ENCODE assay signal across 8 mouse cellular contexts in genomic region chr7:16949908-16950841, GRCm38 (mm10). TPM values are rescaled to one million over a fixed set of nuclear protein-coding genes. Genes with fewer than 3 reads are reported as not detected.
A peak's percentile ranks its signal among the peaks of the same experiment; 100 is the strongest.
DNase-seq lines count a peak whose midpoint lies in the region; ATAC-seq lines count a peak whose summit lies in the region.

No protein-coding gene starts in this region.

- ATAC-seq in intestine, embryonic 16.5 days, result peak; percentile 43
- ATAC-seq in limb, embryonic 11.5 days (ENCODE audit: insufficient number of reproducible peaks, low FRiP score, low TSS enrichment, low read depth), result peak; percentile 57
- ATAC-seq in midbrain, embryonic 13.5 days, result peak; percentile 70

- peaks cover 27% of the 10 kb centered on the region for H3K27me3 ChIP-seq in intestine, embryonic 16.5 days (replicated peaks; ENCODE audit: control insufficient read depth, insufficient read depth, low read length)
- H3K27me3 ChIP-seq in limb, embryonic 11.5 days (ENCODE audit: control insufficient read depth, insufficient read depth, low read length), result peaks cover 46% of the 10 kb centered on the region
- H3K27me3 ChIP-seq in midbrain, embryonic 13.5 days, result peaks cover 44% of the 10 kb centered on the region

- peak overlapping the region; percentile 33 for H3K4me3 ChIP-seq in intestine, embryonic 16.5 days (ENCODE audit: low read length)
- peak overlapping the region; percentile 14; the same call in 1 of the 2 replicates for H3K4me3 ChIP-seq in limb, embryonic 11.5 days (ENCODE audit: low read depth, low read length)
- peak overlapping the region; percentile 80 for H3K4me3 ChIP-seq in midbrain, embryonic 13.5 days (replicated peaks)

- H3K9me3 ChIP-seq in intestine, embryonic 16.5 days (ENCODE audit: control insufficient read depth, low read length), result no peaks in the 10 kb centered on the region
- no peaks in the 10 kb centered on the region for H3K9me3 ChIP-seq in limb, embryonic 11.5 days (ENCODE audit: control insufficient read depth, low read length)
- H3K9me3 ChIP-seq in midbrain, embryonic 13.5 days, result no peaks in the 10 kb centered on the region

- intact Hi-C loops in gastrocnemius, postnatal 14 days (cut with DNase I; ENCODE audit: low total_unique reads), result loop anchor here (2.0 kb wide), 3 partner anchors 15 to 117 kb away; no protein-coding TSS in a partner anchor

- peak; percentile 51 to 67 for DNase-seq in urinary bladder, adult 18-20 months (ENCODE audit: low spot score in 2 of 2)
- no peak for DNase-seq in urinary bladder, postnatal 10 days (ENCODE audit: low spot score)
- peak; percentile 89 for DNase-seq in embryo, embryonic 10 days (ENCODE audit: low spot score)
- DNase-seq in gastrocnemius, postnatal 14 days, result peak; percentile 74
- DNase-seq in limb, embryonic 11.5 days (ENCODE audit: low spot score), result peak; percentile 91
- DNase-seq in spleen, postnatal 4 days (ENCODE audit: low spot score in 2 of 2), result peak; percentile 60 to 84

- H3K27ac ChIP-seq in intestine, embryonic 16.5 days (ENCODE audit: low read length), result no peak overlapping the region
- H3K27ac ChIP-seq in limb, embryonic 11.5 days (replicated peaks; ENCODE audit: low read depth, low read length), result no peak overlapping the region
- H3K27ac ChIP-seq in midbrain, embryonic 13.5 days, result peak overlapping the region; percentile 80

- peaks cover 37% of the 10 kb centered on the region for H3K4me1 ChIP-seq in intestine, embryonic 16.5 days (ENCODE audit: control insufficient read depth, insufficient read depth, low read length)
- H3K4me1 ChIP-seq in limb, embryonic 11.5 days (ENCODE audit: control insufficient read depth, insufficient read depth, low read length), result peaks cover 27% of the 10 kb centered on the region
- peaks cover 71% of the 10 kb centered on the region for H3K4me1 ChIP-seq in midbrain, embryonic 13.5 days (replicated peaks)

- peak overlapping the region; percentile 46 for H3K9ac ChIP-seq in intestine, embryonic 16.5 days (ENCODE audit: low read depth, low read length)
- H3K9ac ChIP-seq in limb, embryonic 11.5 days (ENCODE audit: low read length), result peak overlapping the region; percentile 31; the same call in 1 of the 2 replicates
- peak overlapping the region; percentile 66 for H3K9ac ChIP-seq in midbrain, embryonic 13.5 days (replicated peaks)

- no peaks in the 10 kb centered on the region for H3K36me3 ChIP-seq in intestine, embryonic 16.5 days (ENCODE audit: control insufficient read depth, insufficient read depth, low read length)
- H3K36me3 ChIP-seq in limb, embryonic 11.5 days (ENCODE audit: control insufficient read depth, insufficient read depth, low read length), result no peaks in the 10 kb centered on the region
- H3K36me3 ChIP-seq in midbrain, embryonic 13.5 days, result 0 out of 2 replicates have a peak, but pooled peaks cover 2% of the 10 kb centered on the region

- peak overlapping the region; percentile 71 for H3K4me2 ChIP-seq in intestine, embryonic 16.5 days (ENCODE audit: low read depth, low read length)
- peak overlapping the region; percentile 51 for H3K4me2 ChIP-seq in limb, embryonic 11.5 days (ENCODE audit: low read depth, severe bottlenecking)
- H3K4me2 ChIP-seq in midbrain, embryonic 13.5 days (replicated peaks), result peak overlapping the region; percentile 95

- 10% methylated on average over 29 of the region's 29 CpGs for WGBS in intestine, embryonic 16.5 days
- 12% methylated on average over 29 of the region's 29 CpGs for WGBS in limb, embryonic 11.5 days
- 10% methylated on average over 29 of the region's 29 CpGs for WGBS in midbrain, embryonic 13.5 days

RNA-seq across cellular contexts. Expression of gene Pnmal2, which starts 5.7 kb away (rescaled TPM):
- total RNA-seq in gastrocnemius, postnatal 14 days (2021), result 10 to 100 TPM in 1 of 2 experiments, 1 to 10 TPM in 1; 9.2 to 11.8 TPM
- 4.9 and 5.4 TPM in 2 replicates for polyA plus RNA-seq in intestine, embryonic 16.5 days (2015; fragmentation: Nextera tagmentation; extraction: Ambion mirVana)
- 4.8 TPM in 2 replicates for polyA plus RNA-seq in limb, embryonic 11.5 days (2014; fragmentation: Nextera tagmentation; extraction: Ambion mirVana)
- polyA plus RNA-seq in midbrain, embryonic 13.5 days (2015; fragmentation: Nextera tagmentation; extraction: Ambion mirVana), result 119 and 120 TPM in 2 replicates

RNA-seq across cellular contexts. Expression of gene Pnmal1, which starts 9.3 kb away (rescaled TPM):
- total RNA-seq in gastrocnemius, postnatal 14 days (2021), result not detected
- 2.7 and 2.9 TPM in 2 replicates for polyA plus RNA-seq in intestine, embryonic 16.5 days (2015; fragmentation: Nextera tagmentation; extraction: Ambion mirVana)
- 2.0 and 2.1 TPM in 2 replicates for polyA plus RNA-seq in limb, embryonic 11.5 days (2014; fragmentation: Nextera tagmentation; extraction: Ambion mirVana)
- 54.7 and 60.8 TPM in 2 replicates for polyA plus RNA-seq in midbrain, embryonic 13.5 days (2015; fragmentation: Nextera tagmentation; extraction: Ambion mirVana)

RNA-seq across cellular contexts. Expression of gene Calm3, which starts 26.3 kb away (rescaled TPM):
- total RNA-seq in gastrocnemius, postnatal 14 days (2021), result 100 to 1,000 TPM; 247 to 276 TPM
- 163 and 171 TPM in 2 replicates for polyA plus RNA-seq in intestine, embryonic 16.5 days (2015; fragmentation: Nextera tagmentation; extraction: Ambion mirVana)
- polyA plus RNA-seq in limb, embryonic 11.5 days (2014; fragmentation: Nextera tagmentation; extraction: Ambion mirVana), result 176 and 201 TPM in 2 replicates
- polyA plus RNA-seq in midbrain, embryonic 13.5 days (2015; fragmentation: Nextera tagmentation; extraction: Ambion mirVana), result 297 and 325 TPM in 2 replicates

RNA-seq across cellular contexts. Expression of gene Gm42372, which starts 32.7 kb away (rescaled TPM):
- total RNA-seq in gastrocnemius, postnatal 14 days (2021), result under 1 TPM in 1 of 2 experiments, not detected in 1; 0.04 TPM
- polyA plus RNA-seq in intestine, embryonic 16.5 days (2015; fragmentation: Nextera tagmentation; extraction: Ambion mirVana), result 0.23 and 0.32 TPM in 2 replicates
- 0.65 and 0.78 TPM in 2 replicates for polyA plus RNA-seq in limb, embryonic 11.5 days (2014; fragmentation: Nextera tagmentation; extraction: Ambion mirVana)
- polyA plus RNA-seq in midbrain, embryonic 13.5 days (2015; fragmentation: Nextera tagmentation; extraction: Ambion mirVana), result 3.4 and 4.3 TPM in 2 replicates

RNA-seq across cellular contexts. Expression of gene Ccdc8, which starts 42.3 kb away (rescaled TPM):
- total RNA-seq in gastrocnemius, postnatal 14 days (2021), result 1 to 10 TPM; 5.8 to 6.5 TPM
- 32.6 and 35.6 TPM in 2 replicates for polyA plus RNA-seq in intestine, embryonic 16.5 days (2015; fragmentation: Nextera tagmentation; extraction: Ambion mirVana)
- polyA plus RNA-seq in limb, embryonic 11.5 days (2014; fragmentation: Nextera tagmentation; extraction: Ambion mirVana), result 26.4 and 33.5 TPM in 2 replicates
- 5.6 and 5.9 TPM in 2 replicates for polyA plus RNA-seq in midbrain, embryonic 13.5 days (2015; fragmentation: Nextera tagmentation; extraction: Ambion mirVana)

Comparison
In these comparisons a context has a peak if more than half of its experiments do, and no peak if none do; other contexts are left out.
1. H3K4me3 ChIP-seq: peak in every context shown above with its lines; median percentile 80 in midbrain, embryonic 13.5 days; 33 in intestine, embryonic 16.5 days; 14 in limb, embryonic 11.5 days.
2. RNA of gene Pnmal2, which starts 5.7 kb away (polyA plus RNA-seq): 119 to 120 TPM in midbrain, embryonic 13.5 days; 4.9 to 5.4 TPM in intestine, embryonic 16.5 days and 4.8 TPM in limb, embryonic 11.5 days; every median in the first group is over 10 times any median in the second.
3. RNA of gene Pnmal1, which starts 9.3 kb away (polyA plus RNA-seq): 54.7 to 60.8 TPM in midbrain, embryonic 13.5 days; 2.7 to 2.9 TPM in intestine, embryonic 16.5 days and 2.0 to 2.1 TPM in limb, embryonic 11.5 days; every median in the first group is over 10 times any median in the second.
4. Peak in every context shown above with its lines, with median percentiles within 50 percentile points of each other: ATAC-seq, H3K4me2 ChIP-seq and H3K9ac ChIP-seq.